Mouse (Mus musculus) hindbrain, embryonic 16.5 days (tissue): ENCODE measurements at regions not wholly inside any gene's neighbourhood (a gene's known extent, or its start where the extent isn't known, plus 50 kb on each side); places are given as distances from the start of the nearest gene placed in this dataset.
"Not testable (repeated sequence)": the region's sequence is repeated elsewhere in the genome, so short reads cannot be mapped to it uniquely, and the experiment has no call there.

Source experiments
- ATAC-seq: fragments of 200-750 bp; cut with Nextera tagmentation; 2 replicates; pipeline ENCODE4 v1.8.0; 2017; ENCODE audit warnings: moderate TSS enrichment, moderate library complexity
- H3K27ac ChIP-seq: fragments of 300-500 bp; sonication (generic); 2 replicates; pipeline ENCODE4 v1.5.1; 2014; ENCODE audit warnings: low read depth, mild to moderate bottlenecking, control low read depth, low read length, moderate library complexity
- H3K27me3 ChIP-seq: fragments of 300-500 bp; sonication (generic); replicated peaks from 2 replicates; pipeline ENCODE4 v1.6.1; 2014; ENCODE audit warnings: low read length; ENCODE audit not compliant: control insufficient read depth, insufficient read depth
- H3K36me3 ChIP-seq: fragments of 300-500 bp; sonication (generic); 2 replicates; pipeline ENCODE4 v1.6.1; 2014; ENCODE audit warnings: mild to moderate bottlenecking, low read length, moderate library complexity, mixed read lengths; ENCODE audit not compliant: control insufficient read depth, insufficient read depth
- H3K4me1 ChIP-seq: fragments of 300-500 bp; sonication (generic); 2 replicates; pipeline ENCODE4 v1.6.1; 2014; ENCODE audit warnings: low read depth, low read length; ENCODE audit not compliant: control insufficient read depth, insufficient read depth
- H3K4me2 ChIP-seq: fragments of 300-500 bp; sonication (generic); 2 replicates; pipeline ENCODE4 v1.6.1; 2014; ENCODE audit warnings: mild to moderate bottlenecking, low read length, control low read depth, moderate library complexity
- H3K4me3 ChIP-seq: fragments of 300-500 bp; sonication (generic); 2 replicates; pipeline ENCODE4 v1.5.1; 2014; ENCODE audit warnings: mild to moderate bottlenecking, low read length, control low read depth, moderate library complexity
- H3K9ac ChIP-seq: fragments of 300-500 bp; sonication (generic); 2 replicates; pipeline ENCODE4 v1.6.1; 2014; ENCODE audit warnings: low read depth, mild to moderate bottlenecking, control low read depth, low read length, moderate library complexity
- H3K9me3 ChIP-seq: fragments of 300-500 bp; sonication (generic); 2 replicates; pipeline ENCODE4 v1.6.1; 2014; ENCODE audit warnings: mild to moderate bottlenecking, low read length, moderate library complexity; ENCODE audit not compliant: control insufficient read depth
- WGBS: fragments of 180-500 bp; shearing (Covaris S2); extraction: QIAGEN DNeasy Blood & Tissue Kit; methylation state at CpG from one replicate; pipeline ENCODE4 v1.1.7; 2014; 5-methylcytosine and 5-hydroxymethylcytosine counted together

- no peak overlapping the region for H3K9ac ChIP-seq
- no peaks in the 10 kb centered on the region for H3K4me1 ChIP-seq
- no peaks in the 10 kb centered on the region for H3K9me3 ChIP-seq
- no peaks in the 10 kb centered on the region for H3K36me3 ChIP-seq
- ATAC-seq = no peak
- H3K27ac ChIP-seq = no peak overlapping the region
- H3K4me3 ChIP-seq = no peak overlapping the region
- no peak overlapping the region for H3K4me2 ChIP-seq
- no peaks in the 10 kb centered on the region for H3K27me3 ChIP-seq
- 79% methylated on average over 2 of the region's 2 CpGs for WGBS
Observed at GRCm38 (mm10) chr1:128508816-128509461, 83.2 kb downstream of the Cxcr4 start.

- Histone ChIP-seq H3K9me3 (no peaks in the 10 kb centered on the region), H3K4me3 (no peak overlapping the region), H3K27ac (no peak overlapping the region), H3K36me3 (no peaks in the 10 kb centered on the region), H3K4me1 (no peaks in the 10 kb centered on the region), H3K27me3 (no peaks in the 10 kb centered on the region), H3K9ac (no peak overlapping the region), H3K4me2 (no peak overlapping the region)
- WGBS = 90% methylated on average over 4 of the region's 4 CpGs
- no peak for ATAC-seq
Observed at GRCm38 (mm10) chr1:128506551-128507313, 85.4 kb downstream of the Cxcr4 start.

- 61% methylated on average over 4 of the region's 4 CpGs for WGBS
- H3K9ac ChIP-seq = no peak overlapping the region
- H3K4me2 ChIP-seq = no peak overlapping the region
- H3K36me3 ChIP-seq = no peaks in the 10 kb centered on the region
- no peaks in the 10 kb centered on the region for H3K9me3 ChIP-seq
- H3K4me1 ChIP-seq = no peaks in the 10 kb centered on the region
- ATAC-seq = no peak
- H3K4me3 ChIP-seq = no peak overlapping the region
- no peak overlapping the region for H3K27ac ChIP-seq
- no peaks in the 10 kb centered on the region for H3K27me3 ChIP-seq
Observed at GRCm38 (mm10) chr1:128504371-128504770, 87.2 kb upstream of the Dars start.

GRCm38 (mm10) chr1:128498042-128498772 lies 81.0 kb upstream of the Dars start:
- 54% methylated on average over 9 of the region's 9 CpGs for WGBS
- no peaks in the 10 kb centered on the region for H3K36me3 ChIP-seq

GRCm38 (mm10) chr1:128492251-128492650 lies 75.1 kb upstream of the Dars start:
- ATAC-seq = no peak
- H3K27me3 ChIP-seq = no peaks in the 10 kb centered on the region
- H3K4me2 ChIP-seq = no peak overlapping the region
- H3K9me3 ChIP-seq = no peaks in the 10 kb centered on the region
- no peak overlapping the region for H3K4me3 ChIP-seq
- no peak overlapping the region for H3K27ac ChIP-seq
- H3K4me1 ChIP-seq = no peaks in the 10 kb centered on the region
- H3K9ac ChIP-seq = no peak overlapping the region
- 99% methylated on average over 2 of the region's 2 CpGs for WGBS
- no peaks in the 10 kb centered on the region for H3K36me3 ChIP-seq

More at GRCm38 (mm10) chr1:128498042-128498772, 81.0 kb upstream of the Dars start:
- Histone ChIP-seq H3K9ac (no peak overlapping the region), H3K4me1 (no peaks in the 10 kb centered on the region), H3K4me2 (no peak overlapping the region), H3K4me3 (no peak overlapping the region), H3K27me3 (no peaks in the 10 kb centered on the region), H3K9me3 (no peaks in the 10 kb centered on the region), H3K27ac (no peak overlapping the region)
- ATAC-seq = no peak

GRCm38 (mm10) chr1:128487181-128487580 lies 70.0 kb upstream of the Dars start:
- not testable (repeated sequence) for H3K4me1 ChIP-seq, H3K4me2 ChIP-seq, H3K4me3 ChIP-seq, H3K9ac ChIP-seq, H3K9me3 ChIP-seq, H3K36me3 ChIP-seq, H3K27ac ChIP-seq, ATAC-seq, H3K27me3 ChIP-seq
- 73% methylated on average over 3 of the region's 4 CpGs for WGBS

- H3K4me2 ChIP-seq = no peak overlapping the region
- no peak overlapping the region for H3K27ac ChIP-seq
- H3K4me3 ChIP-seq = no peak overlapping the region
- H3K9me3 ChIP-seq = no peaks in the 10 kb centered on the region
- no peaks in the 10 kb centered on the region for H3K27me3 ChIP-seq
- WGBS = 91% methylated on average over 6 of the region's 6 CpGs
- H3K4me1 ChIP-seq = peaks cover under 1% of the 10 kb centered on the region
- ATAC-seq = no peak
- H3K36me3 ChIP-seq = no peaks in the 10 kb centered on the region
- no peak overlapping the region for H3K9ac ChIP-seq
Observed at GRCm38 (mm10) chr1:128478376-128478775, 61.2 kb upstream of the Dars start.

GRCm38 (mm10) chr1:128477653-128478052 lies 60.5 kb upstream of the Dars start:
- H3K27ac ChIP-seq = no peak overlapping the region
- no peak overlapping the region for H3K9ac ChIP-seq
- ATAC-seq = no peak
- H3K27me3 ChIP-seq = no peaks in the 10 kb centered on the region
- H3K4me1 ChIP-seq = peaks cover 7% of the 10 kb centered on the region
- no peaks in the 10 kb centered on the region for H3K36me3 ChIP-seq
- WGBS = 93% methylated on average over 2 of the region's 2 CpGs
- no peak overlapping the region for H3K4me3 ChIP-seq
- no peaks in the 10 kb centered on the region for H3K9me3 ChIP-seq
- H3K4me2 ChIP-seq = no peak overlapping the region

- WGBS = 9% methylated on average over 15 of the region's 15 CpGs
- Histone ChIP-seq H3K36me3 (no peaks in the 10 kb centered on the region), H3K9me3 (no peaks in the 10 kb centered on the region)
Observed at GRCm38 (mm10) chr1:128472713-128473230, 55.6 kb upstream of the Dars start.

More at GRCm38 (mm10) chr1:128472713-128473230, 55.6 kb upstream of the Dars start:
- ATAC-seq = no peak
- Histone ChIP-seq H3K27me3 (no peaks in the 10 kb centered on the region), H3K9ac (peak overlapping the region; percentile 57), H3K27ac (peak overlapping the region; percentile 79), H3K4me3 (peak overlapping the region; percentile 35), H3K4me1 (peaks cover 14% of the 10 kb centered on the region), H3K4me2 (peak overlapping the region; percentile 63)
